Mouse (Mus musculus) left cerebral cortex, adult 8-10 months (tissue): ENCODE data around the gene Fam198a. TPM values are rescaled to one million over a fixed set of nuclear protein-coding genes. Genes with fewer than 3 reads are reported as not detected.

Experiments used
- DNase-seq, 2 experiments: peaks; one replicate each; pipeline ENCODE4 v3.0.0; 2022; ENCODE audit warnings: low spot score in 2 of 2
- total RNA-seq, 4 experiments: library from RNA; stranded (reverse); gene quantifications; 2 replicates each; pipeline ENCODE4 v1.2.4; 2022

The Fam198a gene
- total RNA-seq, 4 experiments from 2014 or later: 5.1 to 6.9 (median 6.5) TPM

DNA sequence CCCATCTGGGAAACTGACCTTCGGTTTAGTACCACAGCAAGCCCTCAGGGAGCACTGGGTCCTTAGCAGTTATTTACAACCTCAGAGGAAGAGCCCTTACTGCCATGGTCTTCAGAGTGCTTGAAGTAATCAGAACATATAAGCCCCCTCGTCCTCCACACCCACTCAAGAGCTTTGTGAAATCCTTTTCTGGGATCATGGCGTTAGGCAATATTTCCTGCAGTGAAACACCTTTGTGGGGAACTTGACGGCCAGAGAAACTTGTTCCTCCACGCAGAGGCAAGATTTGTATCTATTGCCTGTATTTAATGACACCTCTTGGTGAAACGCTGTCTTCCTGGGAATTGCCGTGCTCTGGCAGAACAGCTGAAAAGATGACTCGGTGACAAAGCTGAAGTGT is 24.8 kb upstream of the Fam198a start:
- no peak for DNase-seq

DNA sequence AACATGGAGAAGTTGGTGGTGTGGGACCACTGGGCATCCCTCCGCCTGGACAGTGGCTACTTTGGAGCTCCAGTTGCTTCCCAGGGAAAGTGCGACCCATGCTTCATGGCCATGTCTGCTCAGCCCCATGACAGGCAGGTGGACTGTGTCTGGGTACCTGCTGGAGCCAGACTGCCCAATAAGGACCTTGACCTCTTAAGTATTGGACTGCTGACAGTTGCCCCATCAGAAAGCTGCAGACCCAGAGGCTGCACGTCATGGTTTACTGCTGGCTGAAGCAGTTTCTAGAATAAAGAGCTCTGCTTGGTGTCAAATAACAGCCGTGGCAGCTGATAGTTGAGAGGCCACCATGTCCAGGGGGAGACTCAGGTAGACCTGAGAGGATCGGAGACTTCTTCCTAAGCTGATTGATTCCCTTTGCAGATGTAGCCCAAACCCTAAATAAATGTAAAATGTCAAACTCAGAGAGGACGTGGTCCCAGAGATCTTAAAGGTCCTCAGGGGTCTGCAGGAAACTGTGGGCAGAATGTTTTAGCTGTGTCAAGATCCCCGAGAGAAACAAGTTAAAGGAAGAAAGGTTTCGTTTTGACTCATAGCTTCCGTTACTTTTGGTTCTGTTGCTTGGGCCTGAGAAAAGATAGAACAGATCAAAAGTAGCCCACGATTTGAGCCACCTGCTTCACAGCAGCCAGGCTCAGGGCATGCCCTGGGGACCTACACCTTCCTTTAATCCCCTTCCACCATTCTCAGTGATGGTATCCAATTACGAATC is 24.0 kb upstream of the Fam198a start:
- DNase-seq: no peak

DNA sequence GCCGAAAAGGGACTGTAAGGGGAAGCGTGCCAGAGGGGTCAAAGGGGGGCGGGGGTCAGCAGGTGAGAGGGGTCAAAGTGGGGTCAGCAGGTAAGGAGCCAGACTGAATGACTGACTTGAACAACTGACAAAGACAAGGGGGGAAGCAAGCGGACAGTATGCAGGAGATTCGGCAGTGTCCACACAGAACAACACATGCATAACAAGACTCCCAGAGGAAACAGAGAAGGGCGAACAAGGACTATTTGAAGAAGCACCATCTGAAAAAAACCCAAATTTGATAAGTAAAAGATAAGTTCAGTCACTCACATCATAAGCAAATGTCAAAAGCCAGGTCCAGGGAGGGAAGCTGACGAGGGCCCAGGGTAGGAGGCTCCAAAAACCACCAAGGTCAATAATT is 23.1 kb upstream of the Fam198a start:
- no peak for DNase-seq

DNA sequence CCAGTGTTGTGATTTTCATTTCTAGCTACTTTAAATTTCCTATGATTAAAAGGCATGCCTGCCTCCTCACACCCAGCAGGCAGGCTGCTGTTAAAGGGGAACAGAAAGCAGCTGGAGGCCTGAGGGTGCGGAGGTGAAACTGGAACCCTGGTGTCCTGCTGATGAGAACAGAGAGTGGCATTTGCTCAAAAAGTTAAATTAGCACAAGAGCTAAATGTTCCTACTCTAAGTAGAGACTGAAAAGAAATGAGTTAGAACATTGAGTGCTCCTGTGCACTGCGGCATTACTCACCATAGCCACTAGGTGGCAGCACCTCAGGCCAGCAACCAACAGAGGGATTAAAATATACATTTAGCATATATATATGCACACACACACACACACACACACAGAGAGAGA is 22.3 kb upstream of the Fam198a start:
- DNase-seq: peak in 1 of 2 experiments; percentile 50

DNA sequence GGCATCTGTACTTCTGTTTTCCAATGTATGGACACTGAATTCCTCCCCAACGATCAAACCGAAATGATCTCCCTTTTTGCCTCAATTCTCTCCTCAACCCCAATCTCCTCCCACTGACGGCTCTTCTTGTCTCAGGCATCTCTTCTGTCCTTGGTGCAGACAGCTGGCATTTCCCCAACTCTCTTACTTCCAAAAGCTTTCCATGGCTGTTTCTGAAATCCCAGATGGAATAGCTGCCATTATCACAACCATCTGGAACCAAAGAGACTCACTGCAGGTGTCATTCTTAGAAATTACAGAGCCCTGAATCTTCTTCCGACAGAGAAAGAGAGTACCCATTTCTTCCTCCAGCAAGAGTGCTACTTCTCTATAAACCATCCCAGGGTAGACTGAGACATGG is 15.9 kb upstream of the Fam198a start:
- no peak for DNase-seq

DNA sequence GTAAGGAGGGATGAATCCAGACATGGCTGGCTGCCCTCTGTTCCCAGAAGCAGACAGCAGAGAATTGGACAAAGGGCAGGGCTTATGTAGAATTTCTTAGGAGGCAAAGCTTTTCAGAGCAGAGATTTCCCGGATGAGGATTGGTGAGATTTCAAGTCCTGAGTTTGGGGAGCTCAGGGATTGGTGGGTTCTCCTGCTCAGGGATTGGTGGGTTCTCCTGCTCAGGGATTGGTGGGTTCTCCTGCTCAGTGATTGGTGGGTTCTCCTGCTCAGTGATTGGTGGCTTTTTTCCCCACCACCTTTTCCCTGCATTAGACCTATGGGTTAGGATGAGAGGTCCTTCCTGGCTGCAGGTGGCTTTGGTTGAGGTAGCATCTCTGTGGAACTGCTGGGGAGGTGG is 13.8 kb upstream of the Fam198a start:
- DNase-seq: no peak

DNA sequence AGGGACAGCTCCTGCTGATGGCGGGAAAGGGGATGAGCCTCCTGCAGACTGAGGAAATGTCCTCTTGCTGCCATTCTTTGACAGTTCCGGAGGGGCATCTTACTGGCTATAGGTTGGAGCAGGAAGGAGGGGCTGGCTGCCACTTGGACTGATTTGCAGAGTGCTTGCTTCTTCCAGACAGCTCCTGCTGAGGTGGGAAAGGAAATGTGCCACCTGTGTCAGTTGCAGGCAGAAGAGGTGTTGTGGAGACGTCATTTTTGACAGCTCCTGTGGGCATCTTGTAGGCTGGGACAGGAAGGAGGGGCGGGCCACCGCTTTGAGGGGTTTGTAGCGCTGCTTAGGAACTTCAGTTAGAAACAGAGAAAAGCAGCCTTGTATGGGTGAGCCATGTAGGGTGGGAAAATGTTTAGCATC is 13.3 kb upstream of the Fam198a start:
- no peak for DNase-seq

DNA sequence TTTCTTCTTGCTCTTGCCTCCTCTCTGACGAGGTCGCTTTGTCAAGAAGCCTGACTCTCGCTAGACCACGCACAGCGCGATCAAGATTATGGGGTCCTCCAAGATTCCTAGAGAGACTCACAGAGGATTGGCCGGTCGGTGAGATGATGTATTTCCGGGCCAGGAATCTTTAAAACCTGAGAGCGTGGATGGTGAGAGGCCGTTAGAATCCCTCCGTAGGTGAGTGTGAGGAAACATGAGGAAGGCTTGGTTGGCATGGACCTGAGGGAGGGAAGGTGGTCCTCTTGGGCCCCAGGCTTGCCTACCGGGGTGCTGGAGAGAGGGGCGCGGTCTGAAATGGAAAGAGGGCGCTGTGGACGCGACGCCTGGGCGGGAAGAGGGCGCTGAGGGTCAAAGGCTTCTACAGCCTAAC is 12.8 kb upstream of the Fam198a start:
- no peak for DNase-seq

DNA sequence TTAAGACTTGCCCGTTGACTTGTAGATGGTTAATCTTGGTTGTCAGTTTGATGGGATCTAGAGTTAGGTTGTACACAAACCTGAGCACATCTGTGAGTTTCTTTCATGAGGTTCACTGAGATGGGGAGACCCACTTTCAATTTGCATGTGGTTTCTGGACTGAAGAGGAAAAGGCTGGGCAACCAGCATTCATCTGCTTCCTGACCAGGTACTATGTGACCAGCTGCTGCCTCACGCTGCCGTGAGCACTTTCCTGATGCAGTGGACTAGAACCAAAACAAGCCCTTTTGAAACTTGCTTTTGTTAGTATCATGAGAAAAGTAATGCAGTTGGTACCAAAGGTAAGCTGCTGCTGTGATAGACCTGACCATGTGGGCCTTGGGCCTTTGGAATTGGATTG is 7.8 kb upstream of the Fam198a start:
- no peak for DNase-seq

DNA sequence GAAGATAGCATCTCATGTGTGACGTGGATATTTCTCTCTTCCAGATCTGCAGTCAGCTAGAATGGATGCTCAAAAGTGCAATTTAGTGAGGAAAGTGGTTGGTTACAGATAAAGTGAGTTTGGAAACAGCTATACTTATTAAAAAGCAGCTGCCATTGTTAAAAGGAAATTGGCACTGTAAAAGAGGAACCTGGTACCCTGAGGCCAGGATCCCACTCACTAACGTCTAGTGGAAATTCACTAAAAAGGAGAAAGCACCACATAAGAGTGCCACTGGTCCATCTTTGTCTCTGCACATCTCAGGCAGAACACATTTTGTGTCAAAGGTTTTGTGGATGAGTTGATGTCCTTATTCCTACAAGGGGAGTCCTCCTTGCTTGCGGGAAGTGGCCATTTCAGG is 7.2 kb upstream of the Fam198a start:
- no peak for DNase-seq

DNA sequence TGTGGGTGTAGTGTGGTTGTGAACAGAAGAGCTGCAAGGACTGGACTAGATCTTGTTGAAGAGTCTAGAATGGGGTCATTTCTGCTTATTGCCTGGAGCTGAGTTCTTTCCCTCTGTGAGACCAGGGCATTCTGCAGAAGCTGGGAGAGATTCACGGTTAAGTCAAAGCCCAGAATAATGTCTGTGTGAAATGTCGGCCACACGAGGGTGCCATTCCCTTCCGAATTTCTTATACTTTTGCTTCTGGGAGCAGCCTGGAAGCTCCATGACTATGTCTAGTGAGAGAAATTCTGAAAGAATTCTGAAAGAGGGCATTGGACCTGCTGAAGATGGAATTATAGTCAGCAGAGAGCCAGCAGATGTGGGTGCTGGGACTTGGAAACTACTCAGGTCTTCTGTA is 3.0 kb upstream of the Fam198a start:
- DNase-seq: peak; percentile 35 to 64

DNA sequence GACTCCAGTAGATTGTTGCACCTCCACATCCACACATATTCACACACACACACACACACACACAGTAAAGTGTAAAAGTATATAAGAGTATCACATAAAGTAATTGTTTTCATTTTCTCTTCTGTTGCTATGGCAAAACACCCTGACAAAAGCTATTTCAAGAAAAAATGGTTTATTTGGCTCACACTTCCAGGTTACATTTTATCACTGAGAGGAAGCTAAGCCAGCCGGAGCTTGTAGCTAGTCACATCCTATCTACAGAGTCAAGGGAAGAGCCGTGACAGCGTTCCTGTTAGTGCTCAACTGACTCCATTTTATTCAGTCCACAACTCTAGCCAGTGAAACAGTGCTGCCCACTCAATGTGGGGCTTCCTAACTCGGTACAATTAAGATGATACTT is 2.4 kb upstream of the Fam198a start:
- DNase-seq: no peak

DNA sequence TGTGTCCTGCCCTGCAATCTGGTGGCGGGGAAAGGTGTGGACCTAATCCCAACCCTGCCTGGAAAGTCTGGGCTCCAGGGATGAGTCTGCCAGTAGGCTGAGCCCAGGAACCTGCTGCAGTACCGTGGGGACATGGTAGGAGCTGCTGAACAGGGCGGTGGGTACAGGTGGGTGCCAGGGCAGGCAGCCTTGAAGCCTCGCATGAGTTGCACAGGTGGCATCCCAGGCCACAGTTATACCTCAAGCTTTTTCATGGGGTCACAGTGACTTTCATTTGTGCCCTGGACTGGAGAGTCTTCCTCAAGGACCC is 281 bp downstream of the Fam198a start:
- no peak for DNase-seq

DNA sequence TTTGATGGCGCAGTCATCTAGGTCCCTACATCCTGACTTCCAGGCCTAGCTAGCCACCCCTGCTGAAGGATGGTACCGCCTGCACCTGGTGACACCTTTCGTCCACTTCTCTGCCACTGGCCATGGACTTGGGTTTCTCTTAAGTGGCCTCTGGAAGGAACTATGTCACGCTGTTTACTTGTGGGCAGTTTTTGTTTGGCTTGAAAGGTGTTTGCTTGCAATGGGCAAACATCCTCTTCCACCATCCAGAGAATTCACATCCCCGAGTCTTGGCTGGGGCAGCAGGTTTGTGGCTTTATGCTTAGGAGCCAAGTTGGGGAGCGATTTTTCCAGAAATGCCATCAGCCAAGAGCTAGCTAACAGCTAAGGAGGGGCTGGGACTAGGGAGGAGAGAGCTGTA is 1.8 kb downstream of the Fam198a start:
- no peak for DNase-seq

DNA sequence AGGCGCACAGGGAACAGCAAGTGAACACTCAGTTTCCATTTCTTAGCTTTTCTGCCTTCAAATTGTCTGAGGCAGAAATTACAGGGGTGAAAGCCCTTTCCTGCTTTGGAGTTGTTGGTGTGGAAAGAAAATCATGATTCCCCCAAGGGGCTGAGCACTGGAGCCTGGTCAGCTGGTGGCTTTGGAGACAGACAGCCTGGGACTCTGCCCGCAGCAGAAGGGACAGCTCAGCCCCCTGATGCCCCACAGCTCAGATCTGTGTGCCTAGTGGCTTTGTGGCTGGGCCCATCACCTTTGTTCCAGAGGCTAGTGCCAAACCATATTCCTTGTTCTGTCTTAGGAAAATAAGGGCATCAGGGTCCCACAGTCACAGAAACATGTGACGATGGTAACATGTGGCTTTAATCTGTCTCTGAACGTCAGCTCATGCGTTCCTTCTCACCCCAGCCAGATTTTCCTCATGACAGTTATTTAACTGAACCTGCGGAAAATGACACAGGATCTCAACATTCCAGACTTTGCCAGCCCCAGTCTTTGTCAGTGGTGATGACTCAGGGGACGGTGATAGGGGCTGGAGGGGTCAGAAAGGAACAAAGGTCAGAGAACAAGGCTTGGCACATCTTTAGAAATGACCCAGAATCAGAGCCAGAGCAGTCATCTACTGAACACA is 9.3 kb downstream of the Fam198a start:
- no peak for DNase-seq

DNA sequence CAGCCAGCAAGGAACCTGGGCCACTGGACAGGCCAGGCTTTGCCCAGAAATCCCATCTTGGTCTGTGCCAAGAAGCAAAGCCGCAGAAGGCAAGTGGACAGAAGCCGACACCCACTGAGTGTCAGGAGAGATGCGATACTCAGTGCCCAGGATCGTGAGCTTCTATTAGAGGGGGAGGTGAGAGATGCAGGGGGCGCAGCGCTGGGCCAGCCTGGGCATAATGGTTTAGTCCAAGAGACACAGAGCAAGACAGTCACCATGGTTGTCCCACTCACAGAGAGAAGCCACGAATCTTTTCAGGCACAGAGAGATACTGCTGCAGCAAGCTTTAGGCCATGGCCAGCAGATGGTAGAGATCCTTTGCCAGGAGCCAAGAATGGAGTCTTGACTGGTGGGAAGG is 14.2 kb downstream of the Fam198a start:
- no peak for DNase-seq

DNA sequence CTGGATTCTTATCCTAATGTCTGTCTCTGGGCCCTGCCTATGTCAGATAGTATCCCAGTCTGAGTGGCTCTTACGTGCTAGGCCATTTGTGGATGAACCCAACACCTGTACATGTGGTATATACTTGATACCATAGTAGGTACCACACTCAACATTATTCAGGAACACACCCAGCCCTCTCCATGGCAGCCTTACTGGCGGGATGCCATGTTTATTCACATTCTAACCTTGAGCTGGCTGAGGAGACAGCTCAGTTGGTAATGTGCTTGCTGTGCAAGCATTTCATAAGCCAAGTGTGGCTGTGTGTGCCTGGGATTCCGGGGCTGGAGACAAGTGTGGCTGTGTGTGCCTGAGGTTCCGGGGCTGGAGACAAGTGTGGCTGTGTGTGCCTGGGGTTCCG is 17.5 kb downstream of the Fam198a start:
- DNase-seq: no peak

DNA sequence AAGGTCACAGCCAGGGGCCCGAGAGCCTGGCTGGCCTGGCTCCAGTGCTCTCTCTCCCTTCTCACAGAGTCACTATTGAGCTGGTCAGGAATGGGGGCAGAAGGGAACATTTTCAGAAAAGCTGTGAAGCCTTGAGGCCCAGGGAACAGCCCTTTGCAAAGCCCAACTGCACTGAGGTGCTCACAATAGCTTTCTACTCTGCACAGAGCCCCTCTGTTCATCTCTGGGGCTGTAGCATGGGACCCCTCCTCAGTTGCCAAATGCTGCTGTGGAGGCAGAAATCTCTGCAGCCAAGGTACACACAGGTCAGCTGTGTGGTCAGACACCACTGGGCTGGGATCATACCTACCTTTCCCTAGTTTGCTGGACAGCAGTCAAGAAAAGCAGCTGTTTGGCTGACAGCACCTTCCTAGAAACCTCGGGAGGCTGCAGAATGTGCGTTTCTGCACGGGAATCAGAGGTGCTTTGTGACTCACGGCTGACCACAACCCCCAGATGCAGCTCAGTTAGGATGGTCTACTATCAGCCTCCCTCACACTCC is 19.1 kb downstream of the Fam198a start:
- no peak for DNase-seq

DNA sequence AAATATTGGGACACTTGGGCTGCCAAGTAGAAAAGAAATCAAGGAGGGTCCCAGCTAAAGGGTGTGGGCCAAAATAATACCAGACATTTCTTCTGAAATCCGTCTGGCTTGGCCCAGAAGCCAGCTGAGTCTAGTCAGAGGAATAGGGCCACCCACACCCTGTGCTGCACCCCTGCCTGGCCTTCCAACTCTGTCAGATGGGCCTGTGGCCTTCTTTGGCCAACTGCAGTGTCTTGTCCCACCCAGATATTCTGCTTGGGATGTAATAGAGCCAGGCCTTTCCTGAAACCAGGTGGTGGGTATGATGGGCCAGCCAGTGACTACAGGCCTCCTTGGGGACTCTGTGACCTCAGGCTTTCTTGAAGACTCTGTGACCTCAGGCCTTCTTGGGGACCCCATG is 22.4 kb downstream of the Fam198a start:
- DNase-seq: no peak

DNA sequence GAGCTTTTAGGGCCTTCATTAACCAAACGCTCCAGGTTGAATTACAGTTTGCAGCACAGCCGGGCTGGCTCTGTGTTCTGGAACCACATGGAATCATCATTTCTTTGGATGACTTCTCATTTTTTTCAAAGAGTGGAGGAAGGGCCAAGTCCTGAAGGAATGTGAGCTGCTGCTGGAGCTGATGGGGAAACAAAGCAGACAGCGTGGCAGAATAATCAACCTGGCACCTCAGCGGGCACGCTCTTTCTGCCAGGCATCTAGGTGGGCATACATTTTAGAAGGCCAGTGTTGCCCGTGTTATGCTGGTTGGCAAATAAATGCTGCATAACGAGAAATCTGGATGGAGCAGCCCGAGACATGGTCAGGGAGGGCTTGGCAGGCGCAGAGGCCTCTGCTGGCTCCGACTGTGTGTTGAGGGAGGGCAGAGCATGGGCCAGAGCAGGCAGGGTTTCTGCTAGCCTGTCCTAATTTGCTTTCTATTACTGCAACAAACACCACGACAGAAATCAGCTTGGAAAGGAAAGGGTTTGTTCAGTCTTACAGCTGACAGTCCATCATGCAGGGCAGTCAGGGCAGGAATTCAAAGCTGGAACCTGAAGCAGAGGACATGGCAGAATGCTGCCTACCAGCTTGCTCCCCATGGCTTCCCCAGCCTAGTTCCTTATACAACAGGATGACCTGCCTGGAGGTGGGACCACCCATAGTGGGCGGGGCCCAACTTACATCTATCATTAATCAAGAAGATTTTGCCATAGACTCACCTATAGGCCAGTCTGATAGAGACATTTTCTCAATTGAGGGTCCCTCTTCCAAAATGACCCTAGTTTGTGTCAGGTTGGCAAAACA is 23.6 kb downstream of the Fam198a start:
- no peak for DNase-seq

DNA sequence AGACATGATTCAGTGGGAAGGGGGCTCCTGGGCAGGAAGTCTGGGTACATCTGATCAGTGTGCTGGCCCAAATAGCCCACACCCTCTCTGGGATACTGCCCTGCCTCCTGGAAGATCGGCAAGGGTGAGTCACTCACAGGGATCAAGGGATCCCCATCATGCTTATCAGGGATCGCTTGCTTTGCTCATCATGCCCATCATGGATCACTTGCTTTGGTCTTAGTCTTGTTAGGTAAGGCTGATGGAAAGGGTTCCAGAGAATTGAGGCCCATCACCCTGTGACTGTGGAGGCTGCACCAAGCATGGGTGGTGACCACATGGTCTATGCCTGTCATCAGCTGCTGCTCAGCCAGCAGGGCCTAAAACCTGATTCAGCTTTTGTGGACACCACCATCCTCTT is 24.5 kb downstream of the Fam198a start:
- DNase-seq: no peak

DNA sequence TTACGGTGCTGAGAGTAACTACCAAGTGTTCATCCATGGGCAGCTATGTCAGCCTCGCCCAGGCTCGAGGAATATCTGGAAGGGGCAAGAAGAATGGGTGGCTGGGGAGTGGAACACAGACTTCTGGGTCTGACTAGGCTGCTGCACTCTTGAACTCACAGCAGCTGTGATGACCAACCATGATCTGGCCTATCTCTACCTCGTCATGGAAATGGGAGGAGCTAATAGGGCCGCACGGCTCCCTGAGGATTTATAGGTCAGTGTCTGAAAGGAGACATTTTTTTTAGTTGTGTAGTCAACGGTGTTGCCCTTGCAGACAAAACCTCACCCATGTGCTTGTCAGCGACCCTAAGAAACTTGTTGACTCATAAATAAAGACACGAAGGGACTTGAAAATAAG is 30.3 kb downstream of the Fam198a start:
- DNase-seq: no peak
